Mouse (Mus musculus): Measurements from ENCODE around the gene A330070K13Rik. TPM values are rescaled to one million over a fixed set of nuclear protein-coding genes. Genes with fewer than 3 reads are reported as not detected.
A peak's percentile ranks its signal among the peaks of the same experiment; 100 is the strongest.

The A330070K13Rik gene
- polyA plus RNA-seq (2012; rRNA removed), result not detected in 2 replicates

GRCm38 (mm10) chr5:130384222-130384912 lies at the start of gene A330070K13Rik:
Gene A330070K13Rik (minus strand): TSS chr5:130384631.
- no peak for DNase-seq (ENCODE audit: low spot score)

DNA sequence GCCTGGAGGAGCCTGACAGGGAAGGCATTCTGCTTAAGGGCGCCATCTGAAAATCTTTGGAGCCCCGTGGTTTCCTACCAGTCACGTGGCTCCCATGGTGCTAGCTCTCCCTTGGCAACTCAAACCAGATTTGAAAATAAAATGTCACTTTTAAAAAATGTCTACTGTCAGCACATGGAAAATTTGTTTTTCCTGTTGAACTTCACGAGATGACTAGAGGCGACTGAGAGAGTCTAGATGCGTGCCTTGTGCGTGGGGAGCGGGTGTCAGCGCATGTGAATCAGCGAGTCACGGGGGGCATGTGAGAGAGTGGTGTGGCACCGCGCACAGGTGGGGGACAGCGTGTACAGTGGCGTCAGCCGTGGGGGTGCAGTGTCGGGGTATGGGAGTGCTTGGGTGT lies 27.1 kb upstream of the A330070K13Rik start:
- DNase-seq (ENCODE audit: low spot score), result no peak

- DNase-seq (ENCODE audit: low spot score), result no peak
These were observed 25.3 kb upstream of the A330070K13Rik start for GRCm38 (mm10) chr5:130409706-130410105.

GRCm38 (mm10) chr5:130405201-130405600 lies 20.8 kb upstream of the A330070K13Rik start:
- DNase-seq (ENCODE audit: low spot score), result peak; percentile 26

- no peak for DNase-seq (ENCODE audit: low spot score)
These were observed 15.9 kb upstream of the A330070K13Rik start for GRCm38 (mm10) chr5:130400136-130400917.

DNA sequence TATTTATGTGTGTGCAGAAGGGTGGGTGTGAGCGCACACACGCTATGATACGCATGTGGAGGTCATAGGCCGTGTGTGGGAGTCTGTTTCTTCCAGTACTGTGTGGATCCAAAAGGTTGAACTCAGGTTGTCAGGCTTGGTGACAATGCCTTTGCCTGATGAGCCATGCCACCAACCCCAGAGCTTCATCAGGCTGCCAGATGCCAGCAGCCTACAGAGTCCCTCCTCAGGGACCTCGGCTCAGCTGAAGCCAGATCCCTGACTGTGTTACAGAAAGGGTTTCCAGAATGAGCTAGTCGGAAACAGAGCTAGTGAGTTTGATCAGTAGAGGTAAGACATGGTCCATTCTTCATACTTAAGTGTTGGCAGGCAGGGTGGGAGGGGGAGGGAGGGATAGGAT lies 10.7 kb upstream of the A330070K13Rik start:
- no peak for DNase-seq (ENCODE audit: low spot score)

GRCm38 (mm10) chr5:130394386-130394785 lies 10.0 kb upstream of the A330070K13Rik start:
- DNase-seq (ENCODE audit: low spot score), result no peak

DNA sequence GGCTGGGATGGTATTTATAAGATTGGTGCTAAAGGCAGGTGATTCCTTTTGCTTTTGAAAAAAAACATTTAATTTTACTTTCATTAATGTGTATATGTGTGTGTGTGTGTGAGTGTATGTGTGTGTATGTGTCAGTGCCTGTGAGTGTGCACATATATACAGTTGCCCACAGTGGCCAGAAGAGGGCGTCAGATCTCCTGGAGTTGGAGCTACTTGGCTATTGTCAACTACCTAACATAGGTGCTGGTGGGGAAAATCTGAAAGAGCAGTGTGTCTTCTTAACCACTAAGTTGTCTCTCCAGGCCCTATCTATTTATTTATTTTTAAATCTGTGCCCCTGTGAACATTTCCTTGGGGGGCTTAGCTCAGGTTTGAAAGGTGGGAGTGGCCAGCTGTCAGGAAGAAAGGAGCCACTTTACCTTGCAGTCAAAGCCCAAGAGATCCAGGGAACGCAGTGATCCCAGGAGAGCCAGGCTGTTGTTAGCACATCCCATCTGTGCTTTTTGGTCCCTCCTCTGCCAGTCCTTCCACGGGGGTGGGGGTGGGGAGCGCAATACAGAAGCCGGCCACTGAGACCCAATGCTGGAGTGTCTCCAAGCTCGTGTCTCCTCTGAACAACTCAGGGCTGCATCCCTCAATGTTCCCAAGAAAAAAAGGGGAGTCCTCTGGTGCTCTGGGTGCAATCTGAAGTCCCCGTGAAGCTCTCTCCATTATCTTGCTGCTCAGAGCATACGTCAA lies 9.4 kb upstream of the A330070K13Rik start:
- DNase-seq (ENCODE audit: low spot score), result no peak

DNA sequence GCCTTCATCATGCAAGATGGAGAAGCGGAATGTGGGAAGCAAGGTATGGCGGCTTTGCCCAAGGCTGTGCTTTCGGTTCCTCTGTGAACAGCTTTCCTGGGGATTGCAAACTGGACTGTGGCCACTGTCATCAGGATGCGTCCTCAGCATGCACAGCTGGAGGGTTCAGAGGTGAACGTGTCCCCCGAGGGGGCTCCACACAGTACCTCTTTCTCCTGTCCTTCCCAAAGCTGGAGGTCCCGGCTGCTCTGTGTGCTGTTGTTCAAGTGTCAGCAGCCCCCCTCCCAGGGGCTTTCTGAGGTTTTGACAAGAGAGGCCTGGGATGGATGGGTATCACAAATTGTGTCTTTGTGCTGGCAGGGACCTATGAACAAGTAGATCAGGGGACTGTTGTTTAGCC lies 2.0 kb upstream of the A330070K13Rik start:
- no peak for DNase-seq (ENCODE audit: low spot score)

DNA sequence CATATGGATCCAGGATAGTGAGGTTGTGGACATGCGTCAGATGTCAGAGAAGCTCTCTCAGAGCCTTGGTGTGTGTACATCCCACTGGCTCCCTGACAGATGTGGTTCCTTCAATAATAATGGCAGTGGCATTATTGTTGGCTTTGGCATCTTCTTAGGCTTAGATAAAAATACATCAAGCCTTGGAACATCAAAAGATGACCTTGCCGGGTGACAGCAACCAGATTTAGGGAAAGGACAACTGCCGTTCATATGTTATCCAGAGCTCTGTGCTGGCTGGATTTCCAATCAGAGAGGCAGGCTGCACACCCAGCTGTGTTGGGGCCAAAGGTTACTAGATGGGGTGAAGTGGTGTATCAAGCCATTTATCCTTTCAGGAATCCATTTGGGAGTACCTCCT lies 9.0 kb downstream of the A330070K13Rik start:
- DNase-seq (ENCODE audit: low spot score), result no peak

DNA sequence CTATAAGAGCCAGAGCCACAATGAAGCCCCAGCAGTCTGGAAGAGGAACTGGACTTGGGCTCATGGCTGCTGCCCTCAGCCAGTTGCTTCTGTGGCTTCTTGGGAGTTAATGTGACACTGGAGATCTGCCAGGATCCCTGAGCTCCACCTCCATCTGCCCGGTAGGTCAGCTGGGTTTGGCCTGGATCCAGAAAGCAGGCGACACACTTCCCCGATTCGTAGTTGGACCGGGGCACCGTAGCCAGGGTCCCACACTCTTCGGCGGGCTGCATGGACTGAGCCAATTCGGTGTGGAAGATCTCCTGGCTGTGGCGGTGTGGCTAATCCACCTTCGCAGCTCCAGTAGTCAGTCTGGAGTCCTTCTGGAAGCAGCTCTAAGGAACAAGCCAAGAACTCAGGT lies 15.2 kb downstream of the A330070K13Rik start, which contains the start of gene Caln1:
Gene Caln1, plus strand, starts transcription at position 219 of the 400 bp plus-strand sequence.
- no peak for DNase-seq (ENCODE audit: low spot score)

DNA sequence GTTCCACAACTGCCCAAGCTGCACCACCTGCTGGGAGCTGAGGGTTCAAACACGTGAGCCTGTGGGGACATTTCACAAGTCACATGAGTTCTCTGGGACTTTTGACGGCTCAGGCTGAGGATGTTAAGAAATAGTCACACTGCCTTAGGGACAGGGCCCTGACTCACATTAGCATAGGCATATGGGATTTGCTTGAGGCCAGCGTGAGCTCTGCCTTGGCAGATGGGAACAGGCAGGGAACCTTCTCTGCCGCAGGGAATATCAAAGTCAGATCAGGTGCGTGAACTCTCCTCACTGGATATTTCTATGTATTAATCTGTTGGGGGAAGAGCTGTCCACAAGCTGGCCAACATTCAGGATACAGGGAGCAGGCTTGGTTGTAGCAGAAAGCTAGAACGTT lies 16.2 kb downstream of the A330070K13Rik start:
- no peak for DNase-seq (ENCODE audit: low spot score)

- no peak for DNase-seq (ENCODE audit: low spot score)
These were observed 20.7 kb downstream of the A330070K13Rik start for GRCm38 (mm10) chr5:130363773-130364172.

- DNase-seq (ENCODE audit: low spot score), result no peak
These were observed 21.3 kb downstream of the A330070K13Rik start for GRCm38 (mm10) chr5:130363111-130363510.

- DNase-seq (ENCODE audit: low spot score), result no peak
These were observed 29.2 kb downstream of the A330070K13Rik start for GRCm38 (mm10) chr5:130355223-130355622.

DNA sequence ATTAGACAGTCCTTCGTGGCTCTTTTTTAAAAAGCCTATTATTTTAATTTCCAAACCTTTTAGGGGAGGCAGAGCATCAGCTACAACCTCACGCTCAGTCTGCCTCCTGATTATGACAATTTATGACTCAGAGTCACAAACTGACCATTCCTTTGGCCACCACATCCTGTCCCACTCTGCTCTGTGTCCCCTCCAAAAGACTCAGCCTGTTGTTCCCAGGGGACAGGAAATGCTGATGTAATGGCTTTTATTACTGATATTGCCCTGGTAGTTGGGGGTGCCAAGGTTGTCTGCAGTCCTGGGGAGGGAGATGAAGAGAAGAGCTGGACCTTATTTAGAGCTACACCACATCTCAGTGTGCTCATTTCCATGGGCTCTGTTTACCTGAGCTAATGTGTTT lies 38.6 kb downstream of the A330070K13Rik start:
- no peak for DNase-seq (ENCODE audit: low spot score)

DNA sequence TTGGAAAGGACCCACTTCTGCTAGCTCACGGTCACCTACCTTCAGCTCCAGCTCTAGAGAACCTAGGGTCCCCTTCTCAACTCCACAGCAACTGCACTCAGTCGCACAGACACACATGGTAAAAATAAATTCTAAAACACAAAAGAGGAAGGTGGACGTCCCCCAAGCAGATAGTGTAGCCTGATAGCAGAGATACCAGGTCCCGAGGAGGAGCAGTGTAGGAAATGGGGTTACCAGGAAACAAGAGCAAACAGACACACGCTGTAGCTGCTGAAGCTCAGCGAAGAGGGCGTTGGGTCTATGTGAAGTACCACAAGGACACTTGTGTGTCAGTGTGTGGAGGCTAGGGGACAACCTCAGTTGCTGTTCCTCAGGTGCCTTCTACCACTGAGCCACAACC lies 39.4 kb downstream of the A330070K13Rik start:
- DNase-seq (ENCODE audit: low spot score), result no peak

DNA sequence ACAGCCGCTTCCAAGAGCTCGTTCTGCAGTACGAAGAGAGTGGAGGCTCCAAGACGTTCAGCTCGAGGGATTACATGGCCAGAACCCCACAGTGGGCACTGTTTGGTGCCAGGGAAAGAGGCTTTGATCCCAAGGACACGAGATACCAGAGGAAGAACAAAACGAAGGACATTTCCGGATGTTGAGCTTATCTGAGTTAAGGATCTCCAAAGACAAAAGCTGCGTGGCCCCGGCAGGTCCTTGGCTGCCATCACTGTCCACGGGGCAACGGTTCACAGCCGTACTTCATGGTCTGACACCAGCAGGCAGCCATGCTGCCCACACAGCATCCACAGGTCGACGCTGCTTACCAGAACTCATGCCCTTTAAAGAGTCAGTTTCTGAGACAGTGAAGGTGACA lies 43.8 kb downstream of the A330070K13Rik start:
- DNase-seq (ENCODE audit: low spot score), result no peak

GRCm38 (mm10) chr5:130335462-130335861 lies 49.0 kb downstream of the A330070K13Rik start:
- no peak for DNase-seq (ENCODE audit: low spot score)

GRCm38 (mm10) chr5:130333971-130334370 lies 50.5 kb downstream of the A330070K13Rik start:
- no peak for DNase-seq (ENCODE audit: low spot score)

- no peak for DNase-seq (ENCODE audit: low spot score)
These were observed 50.9 kb downstream of the A330070K13Rik start for GRCm38 (mm10) chr5:130333566-130333965.

DNA sequence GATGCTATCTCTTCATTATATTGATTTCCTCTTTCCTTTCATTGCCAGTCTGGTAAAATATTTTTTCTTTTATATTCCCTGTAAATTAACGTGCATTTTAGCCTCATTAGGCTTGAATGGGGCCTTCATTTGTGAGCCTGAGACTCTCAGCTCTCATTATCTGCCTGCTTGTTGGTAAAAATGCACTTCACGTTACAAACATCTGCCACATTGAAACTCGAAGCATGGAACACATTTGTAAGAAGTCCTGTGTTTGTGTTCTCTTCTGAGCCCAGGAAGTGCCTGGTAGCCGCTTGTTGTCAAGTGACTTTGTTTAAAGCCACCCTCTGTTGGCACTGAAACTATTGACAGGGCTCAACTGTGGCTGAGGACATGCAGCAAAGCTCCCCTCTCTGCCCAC lies 53.2 kb downstream of the A330070K13Rik start:
- DNase-seq (ENCODE audit: low spot score), result no peak
